Mouse (Mus musculus): Measurements from ENCODE around the gene 4921504E06Rik.

Gene 4921504E06Rik

GRCm38 (mm10) chr2:19416066-19416465 lies 137.6 kb downstream of the 4921504E06Rik start:
- DNase-seq = no peak

GRCm38 (mm10) chr2:19415063-19415521 lies 138.6 kb downstream of the 4921504E06Rik start:
- peak; percentile 14 to 59 for DNase-seq

GRCm38 (mm10) chr2:19414222-19414965 lies 139.3 kb downstream of the 4921504E06Rik start:
- DNase-seq = peak; percentile 48 to 86
